Mouse (Mus musculus): ENCODE measurements around the gene Lysmd4. TPM values are rescaled to one million over a fixed set of nuclear protein-coding genes. Genes with fewer than 3 reads are reported as not detected.
"Not testable (repeated sequence)": the region's sequence is repeated elsewhere in the genome, so short reads cannot be mapped to it uniquely, and the experiment has no call there.

Lysmd4 gene
- polyA plus RNA-seq, 1 experiment from 2014 or later, result 6.5 TPM

GRCm38 (mm10) chr7:67237752-67238151 lies 15.4 kb downstream of the Lysmd4 start:
- H3K27me3 ChIP-seq (replicated peaks; ENCODE audit: control insufficient read depth, insufficient read depth, low read length), result no peaks in the 10 kb centered on the region
- no peak overlapping the region for H3K4me3 ChIP-seq (ENCODE audit: low read depth, low read length)
- DNase-seq (ENCODE audit: low spot score) (no peak), ATAC-seq (replicated peaks; ENCODE audit: low FRiP score) (no peak)
- 78% methylated on average over 2 of the region's 2 CpGs for whole genome bisulfite sequencing
- H3K9me3 ChIP-seq (ENCODE audit: control insufficient read depth, low read length), result no peaks in the 10 kb centered on the region
- no peak overlapping the region for H3K4me2 ChIP-seq
- no peaks in the 10 kb centered on the region for H3K4me1 ChIP-seq (replicated peaks; ENCODE audit: control insufficient read depth, insufficient read depth, low read length)
- no peak overlapping the region for H3K27ac ChIP-seq (ENCODE audit: low read depth, low read length)
- peaks cover 7% of the 10 kb centered on the region; the same call in 1 of the 2 replicates for H3K36me3 ChIP-seq (ENCODE audit: control insufficient read depth, insufficient read depth, low read length)
- H3K9ac ChIP-seq (ENCODE audit: low read depth, low read length), result no peak overlapping the region

DNA sequence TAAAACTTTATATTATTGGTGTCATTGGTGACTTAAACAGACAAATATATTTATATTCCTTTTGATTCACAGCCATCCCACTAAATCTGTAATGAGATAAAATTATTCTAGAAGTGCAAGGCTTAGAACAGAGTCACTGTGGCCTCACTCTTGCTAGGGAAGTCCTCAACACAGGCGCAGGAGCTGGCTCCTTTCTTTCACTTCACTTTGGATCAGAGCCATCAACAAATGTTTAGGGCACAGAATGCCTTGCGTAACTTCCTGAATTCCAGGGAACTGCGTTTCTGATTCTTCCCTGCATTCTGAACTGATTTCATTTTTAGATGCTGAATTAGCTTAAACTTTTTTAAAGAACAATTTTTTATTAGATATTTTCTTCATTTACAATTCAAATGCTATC lies 19.6 kb downstream of the Lysmd4 start:
- no peaks in the 10 kb centered on the region for H3K27me3 ChIP-seq (replicated peaks; ENCODE audit: control insufficient read depth, insufficient read depth, low read length)
- no peaks in the 10 kb centered on the region for H3K4me1 ChIP-seq (replicated peaks; ENCODE audit: control insufficient read depth, insufficient read depth, low read length)
- H3K4me2 ChIP-seq, result no peak overlapping the region
- no peak overlapping the region for H3K4me3 ChIP-seq (ENCODE audit: low read depth, low read length)
- H3K9ac ChIP-seq (ENCODE audit: low read depth, low read length), result no peak overlapping the region
- H3K36me3 ChIP-seq (ENCODE audit: control insufficient read depth, insufficient read depth, low read length), result no peaks in the 10 kb centered on the region
- H3K27ac ChIP-seq (ENCODE audit: low read depth, low read length), result no peak overlapping the region
- no peaks in the 10 kb centered on the region for H3K9me3 ChIP-seq (ENCODE audit: control insufficient read depth, low read length)
- no peak for ATAC-seq (replicated peaks; ENCODE audit: low FRiP score)
- no peak for DNase-seq (ENCODE audit: low spot score)
- 85% methylated on average over 3 of the region's 3 CpGs for WGBS

DNA sequence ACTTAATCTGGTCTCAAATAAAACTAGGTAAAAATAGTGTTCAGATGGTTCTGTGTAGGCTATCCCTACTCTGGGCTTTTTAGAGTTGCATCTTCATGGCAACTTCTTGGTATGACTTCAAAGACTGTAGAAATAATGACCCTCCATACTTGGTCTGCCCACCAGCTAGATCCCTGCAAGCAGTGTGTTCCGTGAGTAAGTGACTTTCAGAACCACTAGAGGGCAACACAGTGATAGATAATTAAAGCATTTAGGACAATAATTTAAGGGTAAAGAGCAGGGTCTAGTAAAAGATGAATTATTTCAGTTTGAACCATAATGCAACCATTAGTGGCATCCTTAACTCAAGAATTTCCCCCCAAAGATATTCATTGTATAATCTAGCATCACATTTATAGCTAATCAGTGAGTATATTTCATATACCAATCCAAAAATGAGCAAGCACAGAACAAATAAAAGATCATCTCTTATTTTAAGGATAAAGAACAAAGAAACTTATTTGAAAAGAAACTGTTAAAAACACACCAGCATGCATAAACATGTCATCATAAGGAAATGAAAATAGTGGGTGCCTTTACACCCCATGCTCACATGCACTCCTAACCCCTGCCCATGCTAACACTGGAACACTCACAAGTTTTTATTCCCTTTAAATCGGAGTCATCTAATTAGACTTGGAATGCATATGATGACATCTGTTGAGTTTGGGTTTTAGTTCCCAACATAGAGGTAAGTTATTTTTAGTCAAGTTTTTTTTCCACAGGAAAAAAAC lies 21.0 kb downstream of the Lysmd4 start:
- Histone ChIP-seq H3K4me1 (replicated peaks; ENCODE audit: control insufficient read depth, insufficient read depth, low read length) (no peaks in the 10 kb centered on the region), H3K9me3 (ENCODE audit: control insufficient read depth, low read length) (no peaks in the 10 kb centered on the region)
- WGBS, result 59% methylated on average over 2 of the region's 2 CpGs

GRCm38 (mm10) chr7:67243894-67244282 lies 21.5 kb downstream of the Lysmd4 start:
- no peak for DNase-seq (ENCODE audit: low spot score)
- Histone ChIP-seq H3K9me3 (ENCODE audit: control insufficient read depth, low read length) (no peaks in the 10 kb centered on the region), H3K4me3 (ENCODE audit: low read depth, low read length) (no peak overlapping the region), H3K9ac (ENCODE audit: low read depth, low read length) (no peak overlapping the region), H3K27ac (ENCODE audit: low read depth, low read length) (no peak overlapping the region), H3K27me3 (replicated peaks; ENCODE audit: control insufficient read depth, insufficient read depth, low read length) (no peaks in the 10 kb centered on the region), H3K36me3 (ENCODE audit: control insufficient read depth, insufficient read depth, low read length) (no peaks in the 10 kb centered on the region), H3K4me1 (replicated peaks; ENCODE audit: control insufficient read depth, insufficient read depth, low read length) (no peaks in the 10 kb centered on the region), H3K4me2 (no peak overlapping the region)
- ATAC-seq (replicated peaks; ENCODE audit: low FRiP score), result no peak
- 57% methylated on average over 4 of the region's 4 CpGs for WGBS

More for the DNA sequence above, 21.0 kb downstream of the Lysmd4 start:
- Histone ChIP-seq H3K4me3 (ENCODE audit: low read depth, low read length) (no peak overlapping the region), H3K9ac (ENCODE audit: low read depth, low read length) (no peak overlapping the region), H3K4me2 (no peak overlapping the region), H3K36me3 (ENCODE audit: control insufficient read depth, insufficient read depth, low read length) (no peaks in the 10 kb centered on the region), H3K27me3 (replicated peaks; ENCODE audit: control insufficient read depth, insufficient read depth, low read length) (no peaks in the 10 kb centered on the region), H3K27ac (ENCODE audit: low read depth, low read length) (no peak overlapping the region)
- ATAC-seq (replicated peaks; ENCODE audit: low FRiP score), result no peak
- no peak for DNase-seq (ENCODE audit: low spot score)

DNA sequence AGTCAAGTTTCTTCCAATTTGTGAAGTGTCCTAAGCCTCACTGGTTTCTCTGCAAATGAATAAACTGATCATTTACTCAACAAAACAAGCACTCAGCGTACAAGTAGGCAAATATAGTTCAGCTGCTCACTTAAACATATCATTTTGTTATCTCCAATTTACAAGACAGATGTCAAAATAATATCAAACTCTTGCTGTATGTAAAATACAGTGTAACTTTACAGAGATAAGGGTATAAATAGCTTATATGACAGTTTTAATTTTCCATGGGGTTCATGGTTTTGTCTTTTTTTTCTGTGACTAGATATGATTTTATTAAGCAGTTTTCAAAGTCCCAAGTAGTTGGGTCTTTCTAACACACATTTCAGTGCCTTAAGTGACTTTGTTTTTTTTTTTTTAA lies 22.9 kb downstream of the Lysmd4 start:
- Histone ChIP-seq H3K9me3 (ENCODE audit: control insufficient read depth, low read length) (no peaks in the 10 kb centered on the region), H3K4me3 (ENCODE audit: low read depth, low read length) (no peak overlapping the region), H3K27me3 (replicated peaks; ENCODE audit: control insufficient read depth, insufficient read depth, low read length) (no peaks in the 10 kb centered on the region), H3K9ac (ENCODE audit: low read depth, low read length) (no peak overlapping the region), H3K36me3 (ENCODE audit: control insufficient read depth, insufficient read depth, low read length) (no peaks in the 10 kb centered on the region), H3K4me2 (no peak overlapping the region), H3K27ac (ENCODE audit: low read depth, low read length) (no peak overlapping the region), H3K4me1 (replicated peaks; ENCODE audit: control insufficient read depth, insufficient read depth, low read length) (no peaks in the 10 kb centered on the region)
- ATAC-seq (replicated peaks; ENCODE audit: low FRiP score) (no peak), DNase-seq (ENCODE audit: low spot score) (no peak)
- WGBS, result 71% methylated on average over 1 of the region's 1 CpGs

- no peaks in the 10 kb centered on the region for H3K4me1 ChIP-seq (replicated peaks; ENCODE audit: control insufficient read depth, insufficient read depth, low read length)
- no peak overlapping the region for H3K9ac ChIP-seq (ENCODE audit: low read depth, low read length)
- H3K27me3 ChIP-seq (replicated peaks; ENCODE audit: control insufficient read depth, insufficient read depth, low read length), result no peaks in the 10 kb centered on the region
- H3K36me3 ChIP-seq (ENCODE audit: control insufficient read depth, insufficient read depth, low read length), result no peaks in the 10 kb centered on the region
- ATAC-seq (replicated peaks; ENCODE audit: low FRiP score) (no peak), DNase-seq (ENCODE audit: low spot score) (no peak)
- H3K9me3 ChIP-seq (ENCODE audit: control insufficient read depth, low read length), result no peaks in the 10 kb centered on the region
- no peak overlapping the region for H3K4me3 ChIP-seq (ENCODE audit: low read depth, low read length)
- H3K27ac ChIP-seq (ENCODE audit: low read depth, low read length), result no peak overlapping the region
- H3K4me2 ChIP-seq, result no peak overlapping the region
- 91% methylated on average over 2 of the region's 2 CpGs for WGBS
Observed at GRCm38 (mm10) chr7:67246067-67246466, 23.7 kb downstream of the Lysmd4 start.

DNA sequence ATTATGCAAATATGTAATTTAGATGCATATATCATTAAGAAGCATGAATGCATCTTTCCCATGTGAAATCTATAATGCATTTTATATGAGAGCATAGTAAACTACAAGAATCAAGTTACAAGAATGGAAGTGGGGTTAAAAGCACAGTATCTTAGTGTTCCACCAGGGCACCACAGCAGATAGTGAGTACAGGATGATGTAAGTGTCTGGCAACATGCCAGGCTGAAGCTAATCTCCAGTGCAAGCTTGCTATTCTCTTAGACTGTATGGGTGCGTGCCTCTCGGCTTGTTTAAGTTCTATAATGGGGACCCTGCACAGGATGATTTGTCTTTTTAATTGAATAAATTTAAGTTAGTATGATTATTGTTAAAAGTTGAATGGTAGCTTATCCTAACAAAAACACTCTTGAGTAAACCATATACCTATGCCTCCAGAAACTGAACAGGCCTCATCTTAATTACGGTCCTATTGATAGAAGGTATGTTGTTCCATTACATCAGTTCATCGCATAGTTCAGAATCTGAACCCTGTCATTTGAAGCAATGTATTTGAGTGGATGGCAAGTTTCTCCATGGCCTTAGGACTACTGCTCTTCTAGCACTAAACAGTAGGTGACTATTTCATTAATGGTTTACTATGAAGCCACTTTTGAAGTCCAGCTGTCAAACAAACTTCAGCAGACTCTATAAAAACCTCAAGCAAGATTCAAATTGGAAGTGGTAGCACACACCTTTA lies 37.7 kb downstream of the Lysmd4 start:
- no peaks in the 10 kb centered on the region for H3K9me3 ChIP-seq (ENCODE audit: control insufficient read depth, low read length)
- H3K36me3 ChIP-seq (ENCODE audit: control insufficient read depth, insufficient read depth, low read length), result peaks cover 3% of the 10 kb centered on the region; the same call in 1 of the 2 replicates
- ATAC-seq (replicated peaks; ENCODE audit: low FRiP score) (peak; percentile 92), DNase-seq (ENCODE audit: low spot score) (no peak)
- no peak overlapping the region for H3K4me3 ChIP-seq (ENCODE audit: low read depth, low read length)
- H3K27ac ChIP-seq (ENCODE audit: low read depth, low read length), result no peak overlapping the region
- H3K27me3 ChIP-seq (replicated peaks; ENCODE audit: control insufficient read depth, insufficient read depth, low read length), result no peaks in the 10 kb centered on the region
- no peak overlapping the region for H3K9ac ChIP-seq (ENCODE audit: low read depth, low read length)
- H3K4me2 ChIP-seq, result no peak overlapping the region
- H3K4me1 ChIP-seq (replicated peaks; ENCODE audit: control insufficient read depth, insufficient read depth, low read length), result peaks cover 3% of the 10 kb centered on the region; the same call in 1 of the 2 replicates
- 76% methylated on average over 4 of the region's 4 CpGs for WGBS

DNA sequence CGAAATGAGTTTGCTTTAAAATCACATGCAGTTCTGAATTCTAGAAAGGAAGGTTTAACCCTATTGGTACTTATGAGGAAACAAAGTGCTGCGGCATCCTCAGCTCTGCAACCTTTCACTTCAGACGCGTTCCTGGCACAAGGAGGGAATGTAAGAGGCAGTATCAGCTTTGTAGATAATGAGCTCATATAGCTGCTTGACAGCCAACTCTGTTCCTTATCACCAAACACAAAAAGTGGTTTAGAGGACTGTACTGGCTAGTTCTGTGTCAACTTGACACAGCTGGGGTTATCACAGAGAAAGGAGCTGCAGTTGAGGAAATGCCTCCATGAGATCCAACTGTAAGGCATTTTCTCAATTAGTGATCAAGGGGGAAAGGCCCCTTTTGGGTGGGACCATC lies 48.1 kb downstream of the Lysmd4 start:
- not testable (repeated sequence) for H3K27me3 ChIP-seq (replicated peaks; ENCODE audit: control insufficient read depth, insufficient read depth, low read length); DNase-seq (ENCODE audit: low spot score)
- 32% methylated on average over 4 of the region's 4 CpGs for WGBS

More for the DNA sequence above, 48.1 kb downstream of the Lysmd4 start:
- H3K9me3 ChIP-seq (ENCODE audit: control insufficient read depth, low read length); H3K4me3 ChIP-seq (ENCODE audit: low read depth, low read length); H3K36me3 ChIP-seq (ENCODE audit: control insufficient read depth, insufficient read depth, low read length); H3K4me1 ChIP-seq (replicated peaks; ENCODE audit: control insufficient read depth, insufficient read depth, low read length); H3K9ac ChIP-seq (ENCODE audit: low read depth, low read length): not testable (repeated sequence)
- Histone ChIP-seq H3K27ac (ENCODE audit: low read depth, low read length) (peak overlapping the region; percentile 77), H3K4me2 (peak overlapping the region; percentile 10; the same call in 1 of the 2 replicates)
- ATAC-seq (replicated peaks; ENCODE audit: low FRiP score), result peak; percentile 97

Data from liver, embryonic 11.5 days (tissue).